Mouse (Mus musculus) MEL (cell line): ENCODE measurements around the gene C3. TPM values are rescaled to one million over a fixed set of nuclear protein-coding genes. Genes with fewer than 3 reads are reported as not detected.

Source experiments
- DNase-seq: peaks from one replicate; pipeline ENCODE4 v3.0.0; 2011; ENCODE audit warnings: low read depth, low spot score
- H3K27ac ChIP-seq: 2 replicates; pipeline ENCODE4 v1.5.1; 2012; ENCODE audit warnings: low read depth, mild to moderate bottlenecking, control low read depth, low read length, moderate library complexity; ENCODE audit not compliant: control insufficient read depth
- H3K27me3 ChIP-seq, 2 experiments: fragments of 150-350 bp in 1 of 2; sonication (generic) in 1 of 2; 2 replicates each; pipeline ENCODE4 v1.6.1; 2012; ENCODE audit warnings: low read length in 2 of 2, mild to moderate bottlenecking in 2 of 2, improper control_type of control experiment in 1 of 2, moderate library complexity in 1 of 2; ENCODE audit not compliant: insufficient read depth in 2 of 2, control insufficient read depth in 1 of 2
- H3K36me3 ChIP-seq, 2 experiments: 2 replicates each; pipeline ENCODE4 v1.6.1; 2012 to 2014; ENCODE audit warnings: low read length in 2 of 2, improper control_type of control experiment in 1 of 2, inconsistent platforms in 1 of 2, mild to moderate bottlenecking in 1 of 2; ENCODE audit not compliant: insufficient read depth in 2 of 2, control insufficient read depth in 1 of 2
- H3K4me1 ChIP-seq, 2 experiments: fragments of 150-350 bp in 1 of 2; sonication (generic) in 1 of 2; 2 replicates each; pipeline ENCODE4 v1.6.1; 2012; ENCODE audit warnings: low read length in 2 of 2, improper control_type of control experiment in 1 of 2, mild to moderate bottlenecking in 1 of 2; ENCODE audit not compliant: insufficient read depth in 2 of 2, control insufficient read depth in 1 of 2
- H3K4me3 ChIP-seq, 2 experiments: fragments of 150-350 bp in 1 of 2; sonication (generic) in 1 of 2; 2 replicates each; pipeline ENCODE4 v1.5.1; 2012; ENCODE audit warnings: low read depth in 2 of 2, low read length in 2 of 2, mild to moderate bottlenecking in 2 of 2, moderate library complexity in 2 of 2, control low read depth in 1 of 2, improper control_type of control experiment in 1 of 2; ENCODE audit not compliant: control insufficient read depth in 1 of 2, insufficient read depth in 1 of 2
- H3K79me2 ChIP-seq: 2 replicates; pipeline ENCODE4 v1.6.1; 2012; ENCODE audit warnings: mild to moderate bottlenecking, low read length, moderate library complexity; ENCODE audit not compliant: control insufficient read depth, poor library complexity, insufficient read depth
- H3K9ac ChIP-seq: 2 replicates; pipeline ENCODE4 v1.6.1; 2012; ENCODE audit warnings: low read depth, mild to moderate bottlenecking, control low read depth, low read length, moderate library complexity; ENCODE audit not compliant: control insufficient read depth, poor library complexity, severe bottlenecking
- H3K9me3 ChIP-seq: fragments of 150-350 bp; sonication (generic); replicated peaks from 2 replicates; pipeline ENCODE4 v1.6.1; 2012; ENCODE audit warnings: mild to moderate bottlenecking, low read length, improper control_type of control experiment, moderate library complexity; ENCODE audit not compliant: insufficient read depth
- KAT2A ChIP-seq: conservative IDR thresholded peaks from 2 replicates; pipeline ENCODE4 v1.6.1; 2012; ENCODE audit warnings: low read depth, low read length, improper control_type of control experiment, inconsistent platforms
- MAFK ChIP-seq: IDR thresholded peaks from 2 replicates; pipeline ENCODE4 v1.6.1; 2011; ENCODE audit warnings: low read depth, mild to moderate bottlenecking, low read length, improper control_type of control experiment, borderline replicate concordance
- MAZ ChIP-seq: IDR thresholded peaks from 2 replicates; pipeline ENCODE4 v1.6.1; 2012; ENCODE audit warnings: low read depth, mild to moderate bottlenecking, inconsistent platforms, low read length, improper control_type of control experiment
- MYB ChIP-seq: IDR thresholded peaks from 2 replicates; pipeline ENCODE4 v1.6.1; 2011; ENCODE audit warnings: mild to moderate bottlenecking, low read depth, low read length, improper control_type of control experiment
- MYC ChIP-seq: IDR thresholded peaks from 2 replicates; pipeline ENCODE4 v1.6.1; 2011; ENCODE audit warnings: low read depth, mild to moderate bottlenecking, low read length, improper control_type of control experiment, moderate library complexity
- NRF1 ChIP-seq: IDR thresholded peaks from 2 replicates; pipeline ENCODE4 v1.6.1; 2014; ENCODE audit warnings: low read depth, mild to moderate bottlenecking, inconsistent platforms, low read length, improper control_type of control experiment, moderate library complexity; ENCODE audit not compliant: poor library complexity, insufficient read depth, severe bottlenecking
- POLR2A ChIP-seq, 2 experiments: IDR thresholded peaks; 2 replicates each; pipeline ENCODE4 v1.6.1; 2011 to 2012; ENCODE audit warnings: low read length in 2 of 2, mild to moderate bottlenecking in 2 of 2, control low read depth in 1 of 2, improper control_type of control experiment in 1 of 2, low read depth in 1 of 2, moderate library complexity in 1 of 2; ENCODE audit not compliant: control insufficient read depth in 1 of 2, insufficient read depth in 1 of 2, poor library complexity in 1 of 2
- POLR2AphosphoS2 ChIP-seq: IDR thresholded peaks from 2 replicates; pipeline ENCODE4 v1.6.1; 2011; ENCODE audit warnings: low read length, improper control_type of control experiment
- RAD21 ChIP-seq: IDR thresholded peaks from 2 replicates; pipeline ENCODE4 v1.6.1; 2011; ENCODE audit warnings: mild to moderate bottlenecking, low read depth, low read length, improper control_type of control experiment
- TAL1 ChIP-seq: IDR thresholded peaks from 2 replicates; pipeline ENCODE4 v1.6.1; 2012; ENCODE audit warnings: mild to moderate bottlenecking, inconsistent platforms, low read length, moderate library complexity, mixed read lengths
- ZC3H11A ChIP-seq: IDR thresholded peaks from 2 replicates; pipeline ENCODE4 v1.6.1; 2012; ENCODE audit warnings: low read depth, mild to moderate bottlenecking, inconsistent platforms, low read length, improper control_type of control experiment
- ZMIZ1 ChIP-seq: IDR thresholded peaks from 2 replicates; pipeline ENCODE4 v1.6.1; 2012; ENCODE audit warnings: low read depth, mild to moderate bottlenecking, inconsistent platforms, low read length, improper control_type of control experiment, moderate library complexity
- polyA plus RNA-seq, 2 experiments: library from polyadenylated mRNA; stranded (reverse) in 1 of 2; unstranded in 1 of 2; fragments of >175 nt in 1 of 2; fragments of >200 nt in 1 of 2; gene quantifications; 2 replicates each; pipeline versions ENCODE4 v1.2.1 to v1.2.4; 2012; ENCODE audit warnings: low replicate concordance in 2 of 2, low read depth in 1 of 2; ENCODE audit not compliant: insufficient read length in 2 of 2, insufficient read depth in 1 of 2, missing spikeins in 1 of 2
- total RNA-seq: library from RNA; depleted of rRNA; stranded (reverse); fragments of 300-350 nt; gene quantifications from 2 replicates; pipeline ENCODE4 v1.2.3, GENCODE M21; 2012

Gene C3
- total and polyA plus RNA-seq, 3 experiments, result 0.35 to 3.2 TPM; not detected in 1

DNA sequence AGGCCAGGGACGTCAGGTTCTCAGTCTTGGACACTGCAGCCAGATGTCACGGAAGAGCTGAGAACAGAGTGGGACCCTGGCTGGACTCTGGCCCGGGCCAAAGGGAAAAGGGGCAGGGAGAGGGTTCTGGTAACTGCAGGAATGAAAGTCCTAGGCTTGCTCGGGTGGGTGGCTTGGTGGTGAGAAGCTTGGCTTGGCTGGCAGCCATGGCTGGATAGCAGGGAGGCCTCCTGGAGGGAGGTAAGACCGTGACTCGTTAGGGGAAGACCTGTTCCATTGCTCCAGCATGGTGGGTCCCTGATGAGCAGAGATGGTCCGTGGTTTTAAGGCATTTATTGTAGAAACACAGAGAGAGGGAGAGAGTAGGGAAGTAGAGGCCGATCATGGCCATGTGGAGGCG is 43.4 kb upstream of the C3 start:
- Histone ChIP-seq H3K9me3 (no peaks in the 10 kb centered on the region), H3K27me3 (no peaks in the 10 kb centered on the region)

DNA sequence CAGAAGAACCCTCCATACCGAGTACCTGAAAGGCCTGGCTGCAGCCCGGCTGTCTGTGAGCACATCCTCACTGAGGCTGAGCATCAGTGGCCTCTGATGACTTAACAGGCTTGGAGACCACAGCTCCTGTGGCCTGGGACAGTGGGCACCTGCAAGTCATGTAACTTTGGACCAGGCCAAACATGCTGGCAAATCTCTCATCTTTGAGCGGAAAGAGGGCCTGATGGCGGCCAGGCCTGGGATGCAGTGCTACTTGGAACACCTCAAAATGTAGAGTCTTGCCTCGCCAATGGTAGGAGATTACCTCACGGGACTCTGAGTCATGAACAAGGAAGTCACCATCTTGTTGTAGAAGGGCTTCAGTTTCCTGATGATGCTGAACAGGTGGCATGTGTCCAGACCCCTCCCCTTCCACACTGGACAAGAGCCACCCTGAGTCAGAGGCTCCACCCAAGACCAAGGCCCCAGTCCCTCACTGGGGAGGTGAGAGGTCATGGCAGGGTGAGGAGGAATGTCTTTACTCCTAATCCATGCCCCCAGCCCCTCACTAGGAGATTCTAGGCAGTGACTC is 39.7 kb upstream of the C3 start:
- no peak for DNase-seq
- Histone ChIP-seq H3K4me3 (no peak overlapping the region), H3K9ac (no peak overlapping the region), H3K27me3 (no peaks in the 10 kb centered on the region)
- TF ChIP-seq MYB (no peak), KAT2A (no peak), ZC3H11A (no peak), MAZ (no peak)
- TF ChIP-seq, all 39 proteins: peak for 0
- Histone ChIP-seq H3K4me1 (peaks cover 0 to 13% of the 10 kb centered on the region in 2 experiments; a peak in 3 of 4 replicates), H3K27ac (no peak overlapping the region), H3K9me3 (no peaks in the 10 kb centered on the region), H3K79me2 (no peaks in the 10 kb centered on the region), H3K36me3 (peaks cover 0 to 4% of the 10 kb centered on the region in 2 experiments; a peak in 1 of 4 replicates)

More for the DNA sequence above, 43.4 kb upstream of the C3 start:
- peak overlapping the region; percentile 42 for H3K9ac ChIP-seq
- peaks cover 0 to 2% of the 10 kb centered on the region in 2 experiments; a peak in 1 of 4 replicates for H3K36me3 ChIP-seq
- H3K27ac ChIP-seq, result no peak overlapping the region
- H3K4me3 ChIP-seq, result peak overlapping the region; percentile 12 to 31; a peak in 1 of 4 replicates
- peaks cover 0 to 8% of the 10 kb centered on the region in 2 experiments; a peak in 2 of 4 replicates for H3K4me1 ChIP-seq
- H3K79me2 ChIP-seq, result no peaks in the 10 kb centered on the region
- no peak for TF ChIP-seq NRF1
- no peak for TF ChIP-seq KAT2A
- TF ChIP-seq POLR2AphosphoS2, result no peak
- no peak for TF ChIP-seq RAD21
- no peak for TF ChIP-seq MYC
- no peak for TF ChIP-seq TAL1
- TF ChIP-seq MAFK, result no peak
- TF ChIP-seq ZMIZ1, result no peak
- TF ChIP-seq POLR2A (IDR thresholded peaks at IDR 0.05; ENCODE audit: control insufficient read depth in 1 of 2, insufficient read depth in 1 of 2, low read depth in 1 of 2, low read length in 2 of 2, poor library complexity in 1 of 2), result no peak
- peak; percentile 44 for DNase-seq
